Mouse (Mus musculus) liver (tissue): ENCODE data around the gene Rab30.
"Not testable (repeated sequence)": the region's sequence is repeated elsewhere in the genome, so short reads cannot be mapped to it uniquely, and the experiment has no call there.

Experiments used
- DNase-seq: peaks from one replicate; pipeline ENCODE4 v3.0.0-alpha.2; 2020; ENCODE audit warnings: mixed read lengths

Gene Rab30

DNA sequence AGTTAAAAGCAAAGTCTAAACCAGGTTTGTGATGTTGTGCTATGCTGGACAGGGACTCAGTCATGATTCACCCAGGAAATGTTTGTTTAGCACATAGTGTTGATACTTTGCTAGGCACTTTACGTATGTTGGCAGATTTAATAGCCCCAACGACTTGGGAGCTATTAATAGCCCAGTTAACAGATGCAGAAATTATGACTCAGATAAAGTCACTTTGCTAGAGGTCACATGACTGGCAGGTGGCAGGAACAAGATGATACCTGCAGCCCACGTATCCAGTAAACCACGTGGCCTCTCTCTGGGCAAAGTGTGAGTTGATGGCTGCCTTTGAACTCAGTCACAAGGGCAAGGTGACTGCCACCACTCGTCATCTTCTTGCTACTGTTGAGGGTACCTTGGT, 16.7 kb downstream of the Rab30 start:
- no peak for DNase-seq

DNA sequence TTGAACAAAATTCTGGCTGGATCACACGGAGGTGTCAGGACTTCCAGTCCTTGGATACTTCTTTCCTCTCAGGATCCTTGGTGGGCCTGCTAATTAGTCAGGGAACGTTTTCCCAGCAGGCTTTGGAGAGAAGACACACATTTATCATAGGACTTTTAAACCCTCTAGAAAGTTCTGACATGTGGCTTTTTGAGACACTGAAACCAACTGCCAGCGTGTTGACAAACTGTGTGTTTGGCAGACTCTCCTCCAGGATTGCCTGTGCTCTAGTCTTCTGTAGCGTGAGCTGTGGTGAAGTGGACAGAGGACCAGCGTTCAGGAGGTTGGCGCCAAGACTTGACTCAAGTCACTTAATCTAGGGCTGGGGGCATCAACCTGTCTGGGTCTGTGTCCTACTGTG, 19.2 kb downstream of the Rab30 start:
- no peak for DNase-seq

DNA sequence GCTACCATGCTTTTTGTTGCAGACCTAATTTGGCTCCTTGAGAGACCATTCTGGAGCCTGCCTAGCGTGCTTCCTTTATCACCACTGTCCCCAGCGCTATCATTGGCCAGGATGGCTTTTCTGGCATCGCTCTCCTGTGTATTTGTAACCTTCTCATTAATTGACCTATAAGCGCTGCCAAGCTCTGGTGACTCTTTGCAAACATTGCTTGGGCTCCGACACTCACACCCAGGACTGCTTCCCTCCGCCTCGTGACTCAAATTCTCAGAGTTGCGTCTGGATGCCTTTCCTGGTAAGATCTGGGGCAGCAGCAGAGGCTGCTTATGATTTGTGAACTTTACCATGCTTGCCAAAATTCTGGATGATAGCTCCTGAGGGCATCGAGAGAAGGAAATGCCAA, 19.8 kb downstream of the Rab30 start:
- DNase-seq, result no peak

DNA sequence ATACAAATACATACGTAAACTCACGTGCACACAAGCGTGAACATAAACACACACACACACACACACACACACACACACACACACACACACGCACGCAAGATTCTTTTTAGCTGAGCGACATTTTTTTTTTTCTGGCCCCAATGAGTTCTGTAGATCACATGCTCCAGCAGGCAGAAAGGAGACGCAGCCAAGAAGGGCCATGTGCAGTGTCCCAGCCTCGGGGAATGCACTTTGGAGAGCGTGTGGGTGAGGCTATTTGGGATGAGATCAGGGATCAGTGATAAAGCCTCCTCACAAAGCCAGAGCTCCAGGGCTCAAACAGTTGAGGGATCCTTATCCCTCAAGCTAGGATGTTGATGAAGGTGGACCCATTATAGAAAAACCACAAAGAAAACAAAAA, 24.0 kb downstream of the Rab30 start:
- DNase-seq, result no peak

DNA sequence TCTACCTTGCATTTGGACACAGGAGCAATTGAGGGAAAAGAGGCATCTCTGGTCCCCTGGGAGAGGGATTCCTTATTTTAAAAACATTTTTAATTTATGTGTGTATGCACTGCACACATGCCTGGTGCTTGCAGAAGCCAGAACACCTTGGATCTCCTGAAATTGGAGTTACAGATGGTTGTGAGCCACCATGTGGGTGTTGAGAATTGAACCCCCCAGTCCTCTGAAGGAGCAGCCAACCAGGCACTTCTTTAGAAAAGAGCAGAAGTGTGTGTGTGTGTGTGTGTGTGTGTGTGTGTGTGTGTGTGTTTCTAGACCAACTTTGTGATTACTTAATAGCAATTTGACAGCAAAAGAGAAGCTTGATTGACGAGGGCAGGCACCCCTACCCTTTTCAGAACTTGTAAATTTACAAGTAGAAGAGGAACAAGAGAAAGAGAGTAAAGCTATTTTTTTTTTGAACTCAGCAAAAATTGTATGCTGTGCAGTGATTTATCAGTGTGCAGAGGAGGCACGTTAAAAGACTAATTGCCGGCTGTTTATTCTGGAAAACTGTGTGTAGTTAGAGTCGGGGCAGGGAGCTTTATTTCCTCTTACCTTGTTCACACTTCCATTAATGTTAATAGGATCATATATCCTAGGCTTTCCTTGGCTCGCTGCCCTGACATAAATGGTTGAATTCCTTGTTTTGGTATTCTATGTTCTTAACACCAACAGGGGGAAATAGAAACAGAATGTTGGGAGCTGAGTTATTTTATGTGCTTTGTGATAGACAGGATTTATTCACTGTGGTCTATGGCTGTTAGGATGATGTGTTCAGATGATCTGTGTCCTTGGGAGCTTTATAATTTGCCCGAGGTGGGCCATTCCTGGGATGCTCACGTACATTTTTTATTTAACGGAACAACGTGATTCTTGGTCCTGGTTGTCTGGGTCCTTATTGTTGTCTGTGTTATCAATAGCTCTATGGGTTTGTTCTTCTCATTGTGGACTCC, 25.0 kb downstream of the Rab30 start:
- DNase-seq, result no peak

DNA sequence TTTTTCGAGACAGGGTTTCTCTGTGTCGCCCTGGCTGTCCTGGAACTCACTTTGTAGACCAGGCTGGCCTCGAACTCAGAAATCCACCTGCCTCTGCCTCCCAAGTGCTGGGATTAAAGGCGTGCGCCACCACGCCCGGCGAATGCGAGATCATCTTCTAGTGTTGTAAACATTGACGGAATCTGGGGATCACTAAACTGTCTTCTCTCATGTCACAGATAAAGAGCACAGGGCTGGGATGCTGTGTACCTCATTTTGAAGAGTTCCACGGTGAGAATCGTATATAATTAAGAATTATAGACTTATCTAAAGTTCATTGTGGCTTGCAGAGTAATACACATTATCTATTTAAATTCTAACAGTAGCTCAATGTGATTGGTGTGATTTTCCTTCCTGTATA, 26.7 kb downstream of the Rab30 start:
- DNase-seq, result not testable (repeated sequence)

DNA sequence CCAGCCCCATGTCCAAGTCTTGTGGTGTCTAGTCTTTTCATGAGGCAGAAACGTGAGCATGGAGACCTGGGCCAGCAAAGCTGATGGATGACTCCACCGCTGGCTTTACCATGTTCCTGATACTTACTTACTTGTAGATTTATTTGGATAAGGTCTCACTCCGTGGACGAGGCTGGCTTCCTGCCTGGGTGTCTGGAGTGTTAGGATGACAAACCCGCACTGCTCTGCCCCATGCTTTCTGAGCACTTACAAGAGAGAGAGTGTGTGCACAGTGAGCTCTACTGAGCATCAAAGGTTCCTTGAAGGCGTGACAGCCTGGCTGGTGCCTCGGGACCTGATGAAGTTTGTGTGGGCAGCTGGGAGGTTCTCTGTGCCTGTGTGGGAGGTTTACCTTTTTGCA, 27.5 kb downstream of the Rab30 start:
- no peak for DNase-seq

DNA sequence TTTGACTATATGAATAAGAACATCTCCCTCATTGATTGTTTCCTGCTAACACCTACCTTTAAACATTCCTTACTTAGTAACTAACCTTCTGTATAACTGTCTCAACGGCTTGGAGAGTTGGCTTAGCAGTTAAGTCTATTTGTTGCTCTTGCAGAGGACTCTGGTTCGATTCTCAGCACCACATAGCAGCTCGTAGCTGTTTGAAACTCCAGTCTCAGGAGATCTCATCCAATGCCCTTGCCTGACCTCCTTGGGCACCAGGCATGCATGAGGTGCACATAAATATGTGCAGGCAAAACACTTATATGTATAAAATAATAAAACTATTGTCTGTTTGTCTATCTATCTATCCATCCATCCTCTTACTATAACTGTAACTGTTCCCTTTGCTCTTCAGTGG, 31.6 kb downstream of the Rab30 start:
- DNase-seq, result no peak

DNA sequence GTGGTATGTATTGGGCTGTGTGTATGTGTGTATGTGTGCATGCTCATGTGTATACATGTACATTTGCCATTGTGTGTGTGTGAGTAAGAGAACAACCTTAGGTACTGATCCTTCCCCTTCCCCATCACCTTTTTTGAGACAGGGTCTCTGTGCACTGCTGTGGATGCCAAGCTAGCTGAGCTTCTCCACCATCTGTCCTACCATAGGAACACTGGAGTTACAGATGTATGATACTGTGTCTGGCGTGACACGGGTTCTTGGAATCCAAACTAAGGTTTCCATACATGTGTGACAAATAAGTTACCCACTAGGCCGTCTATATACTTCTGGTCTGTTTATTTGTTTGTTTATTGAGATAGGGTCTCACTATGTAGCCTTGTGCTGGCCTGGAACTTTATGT, 32.2 kb downstream of the Rab30 start:
- no peak for DNase-seq

DNA sequence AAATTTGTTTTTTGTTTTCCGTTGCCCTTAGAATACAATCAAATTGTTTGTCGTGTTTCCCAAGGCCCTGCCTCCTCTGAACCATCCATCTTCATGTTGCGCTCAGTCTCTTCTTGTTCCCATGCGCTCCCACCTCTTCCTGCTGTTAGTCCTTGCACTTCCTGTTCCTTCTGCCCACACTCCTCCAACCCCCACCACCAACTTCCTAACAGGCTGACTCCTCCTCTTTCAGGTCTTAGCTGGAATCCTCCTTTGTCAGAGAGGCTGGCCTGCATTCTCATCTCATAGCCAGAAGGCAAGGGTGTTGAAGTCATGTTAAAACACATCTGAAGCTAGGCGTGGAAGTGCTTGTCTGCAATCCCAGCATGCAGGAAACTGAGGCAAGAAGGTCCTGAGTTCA, 33.3 kb downstream of the Rab30 start:
- DNase-seq, result no peak

DNA sequence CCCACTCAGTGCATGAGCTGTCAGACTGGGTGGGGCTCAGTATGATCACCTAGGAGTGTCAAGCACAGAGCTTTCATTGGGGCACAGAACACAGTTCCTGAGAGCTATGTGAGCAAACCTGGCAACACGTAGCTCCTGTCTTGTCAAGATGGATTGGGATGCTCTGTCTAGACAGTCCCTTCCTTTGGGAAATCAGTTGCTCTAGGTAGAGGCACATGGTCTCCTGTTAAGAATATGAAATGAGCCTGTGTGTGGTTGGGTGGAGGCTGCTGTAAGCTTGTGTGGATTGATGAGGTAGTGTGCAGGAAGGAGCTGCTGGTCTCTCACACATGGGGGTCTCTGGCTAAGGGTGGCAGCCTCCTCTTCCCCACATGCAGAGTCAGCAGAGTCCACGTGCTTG, 34.3 kb downstream of the Rab30 start:
- no peak for DNase-seq

DNA sequence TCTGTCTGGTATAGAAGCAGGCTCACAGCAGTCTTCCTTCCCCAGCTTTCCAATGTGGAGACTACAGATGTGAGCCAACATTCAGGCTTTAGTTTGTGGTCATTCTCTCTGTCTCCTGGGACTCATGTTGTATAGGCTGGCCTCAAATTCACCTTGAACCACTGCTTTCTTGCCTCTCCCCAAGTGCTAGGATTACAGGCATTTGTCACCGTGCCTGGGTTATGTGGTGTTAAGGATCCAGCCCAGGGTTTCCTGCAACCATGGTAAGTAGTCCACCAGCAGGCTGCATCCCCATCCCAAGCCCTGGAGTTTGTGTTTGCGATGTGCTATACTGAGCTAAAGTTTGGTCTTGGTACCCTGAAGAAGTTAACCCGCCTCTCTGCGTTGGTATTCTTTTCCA, 35.2 kb downstream of the Rab30 start:
- no peak for DNase-seq

DNA sequence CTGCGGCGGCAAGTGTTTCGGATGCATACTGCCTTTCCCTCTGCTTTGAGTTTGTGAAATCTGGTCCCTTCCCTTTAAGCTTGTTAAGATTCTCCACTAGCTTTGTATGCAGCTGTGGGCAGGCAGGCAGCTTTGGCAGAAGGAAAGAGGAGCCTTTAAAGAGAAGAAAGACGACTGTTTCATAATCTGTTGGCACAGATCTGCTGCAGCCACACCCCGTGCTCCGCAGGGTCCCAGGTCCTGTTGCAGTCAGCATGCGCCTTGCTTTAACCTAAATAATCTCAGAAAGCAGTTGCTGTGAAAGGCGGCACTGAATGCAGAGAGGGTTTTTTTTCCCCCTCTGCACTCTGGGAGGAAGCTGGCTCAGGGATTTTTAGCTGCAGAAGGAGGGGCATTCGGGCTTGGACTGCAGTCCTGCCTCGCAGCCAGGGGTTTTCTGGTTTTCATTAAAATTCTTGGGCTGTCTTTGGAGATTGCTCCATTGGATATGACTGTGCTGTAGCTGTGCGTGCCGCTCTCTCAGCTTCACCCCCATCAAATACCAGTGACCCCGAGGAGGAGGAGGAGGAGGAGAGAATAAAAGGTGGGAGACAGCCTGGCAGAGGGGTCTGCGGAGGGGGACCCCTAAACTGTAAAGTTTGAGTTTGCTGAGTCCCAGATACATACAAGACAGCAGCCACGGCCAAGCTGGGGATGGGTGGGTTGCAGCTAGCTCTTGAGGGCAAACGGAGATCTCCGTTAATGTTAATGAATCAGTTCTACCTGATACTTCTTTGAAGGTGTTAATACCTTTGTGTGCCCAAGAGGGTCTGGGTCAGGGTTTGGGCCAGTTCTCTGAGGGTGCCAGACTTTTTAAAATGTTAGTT, 35.9 kb downstream of the Rab30 start:
- no peak for DNase-seq

DNA sequence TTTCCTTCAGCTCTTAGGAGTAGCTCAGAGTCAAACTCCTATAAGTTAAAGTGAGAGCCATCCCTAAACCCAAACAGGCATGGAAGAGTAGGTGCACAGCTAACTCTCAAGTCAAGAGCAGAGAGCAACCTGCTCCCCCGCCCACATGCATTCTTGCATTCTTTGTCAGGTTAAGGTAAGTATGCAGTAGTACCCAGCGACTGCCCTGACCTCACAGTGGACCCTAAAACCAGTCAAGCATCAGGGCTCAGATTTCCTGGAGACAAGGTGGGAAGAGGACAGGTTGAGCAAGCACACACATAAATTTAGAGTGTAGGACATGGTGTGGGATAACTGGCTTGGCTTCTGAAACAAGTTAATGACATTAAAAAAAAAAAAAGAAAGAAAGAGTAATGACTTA, 37.7 kb downstream of the Rab30 start:
- DNase-seq, result no peak

DNA sequence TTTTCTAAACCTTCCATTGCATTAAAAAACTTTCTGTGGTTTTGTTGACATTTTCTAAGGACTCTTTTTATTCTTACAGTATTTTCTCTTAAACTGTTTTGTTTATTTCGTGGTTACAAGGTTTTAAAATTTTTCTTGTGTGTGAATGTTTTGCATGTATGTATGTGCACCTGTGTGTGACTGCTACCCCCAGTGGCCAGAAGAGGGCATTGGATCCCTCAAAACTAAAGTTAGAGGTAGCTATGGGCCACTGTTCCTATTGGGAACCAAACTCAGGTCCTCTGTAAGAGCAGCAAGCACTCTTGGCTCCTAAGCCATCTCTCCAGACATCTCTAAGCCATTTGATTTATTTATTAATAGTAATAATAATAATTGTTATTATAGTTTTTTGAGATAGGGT, 40.0 kb downstream of the Rab30 start:
- no peak for DNase-seq

DNA sequence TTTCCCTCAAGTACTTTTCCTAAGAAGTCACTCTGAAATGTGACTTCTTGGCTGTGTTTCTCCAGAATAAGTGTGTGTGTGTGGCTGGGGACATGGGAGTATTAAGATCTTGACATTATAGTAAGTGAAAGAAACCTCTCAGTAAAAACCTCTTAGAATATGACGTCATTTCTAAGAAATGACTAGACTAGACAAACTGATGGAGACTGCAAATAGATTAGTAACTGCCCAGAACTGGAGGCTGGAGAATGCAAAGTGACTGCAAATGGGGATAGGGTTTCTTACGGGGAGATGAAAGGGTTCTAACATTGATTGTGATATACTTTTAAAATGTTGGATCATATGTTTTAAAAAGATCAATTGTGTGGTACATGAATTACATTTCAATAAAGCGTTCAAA, 40.5 kb downstream of the Rab30 start:
- DNase-seq, result no peak

DNA sequence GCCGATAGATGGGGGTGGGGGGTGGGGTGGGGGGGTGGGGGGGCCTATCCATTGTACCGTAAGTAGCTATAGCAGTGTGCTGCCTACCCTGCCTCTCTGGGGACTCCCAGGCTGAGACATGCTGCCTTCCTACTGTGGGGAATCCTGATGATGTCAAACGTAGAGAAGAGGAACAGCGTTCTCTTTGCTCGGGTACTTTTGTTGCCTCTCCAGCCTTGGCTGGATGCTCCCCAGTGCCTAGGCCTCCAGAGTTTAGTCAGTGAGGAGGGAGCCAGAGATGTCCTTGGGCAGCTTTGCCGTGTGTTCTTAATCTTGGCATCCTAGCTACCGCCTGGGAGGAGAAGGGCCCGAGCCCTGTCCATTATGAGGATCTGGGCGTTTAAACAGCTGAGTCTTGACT, 41.1 kb downstream of the Rab30 start:
- no peak for DNase-seq

DNA sequence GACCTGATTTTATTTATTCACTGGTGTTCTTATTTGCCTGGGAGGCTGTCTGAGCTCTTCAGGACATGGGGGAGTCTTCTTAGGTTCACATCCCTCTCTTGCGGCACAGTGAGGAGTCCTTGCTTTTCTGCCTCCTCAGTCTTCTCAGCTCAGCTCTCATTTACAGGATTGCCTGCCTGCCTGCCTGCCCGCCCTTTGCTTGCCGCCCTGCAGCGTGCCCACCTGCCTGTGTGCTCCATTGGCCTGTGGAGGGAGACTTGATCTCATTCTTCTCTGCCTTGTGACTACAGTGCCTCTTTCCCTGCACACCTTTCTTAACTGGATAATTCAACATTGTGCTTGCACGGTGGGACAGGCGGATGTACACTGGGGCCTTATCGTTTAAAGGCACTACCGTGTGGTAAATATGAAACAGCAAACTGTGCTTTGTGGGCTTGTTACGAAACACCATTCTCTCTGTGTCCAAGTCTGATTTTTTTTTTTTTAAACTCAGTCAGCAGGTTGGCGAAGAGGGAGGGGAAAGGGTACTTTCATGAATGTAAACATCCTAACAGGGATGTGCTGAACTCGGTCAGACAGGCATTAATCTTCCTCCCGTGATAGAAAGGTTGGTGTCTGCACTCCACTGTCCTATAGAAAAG, 41.9 kb downstream of the Rab30 start:
- DNase-seq, result no peak

DNA sequence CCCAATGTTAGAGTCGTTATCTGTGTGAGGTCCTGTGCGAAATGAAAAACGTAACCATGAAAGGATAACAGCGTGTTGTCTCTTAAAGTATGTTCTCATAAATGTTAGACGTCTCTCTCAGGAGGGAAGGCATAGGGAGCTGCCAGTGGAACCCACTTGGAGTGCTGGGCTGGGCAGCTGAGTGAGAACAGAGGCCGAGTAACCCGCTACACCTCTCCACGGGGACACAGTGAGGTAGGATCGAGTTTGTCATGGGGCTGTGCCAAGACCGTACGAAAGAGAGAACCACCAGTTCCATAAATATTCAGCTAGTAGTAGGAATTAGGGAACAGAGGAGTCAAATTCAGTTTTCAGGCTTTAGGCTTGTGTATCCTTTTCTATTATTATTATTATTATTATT, 42.5 kb downstream of the Rab30 start:
- DNase-seq, result no peak

DNA sequence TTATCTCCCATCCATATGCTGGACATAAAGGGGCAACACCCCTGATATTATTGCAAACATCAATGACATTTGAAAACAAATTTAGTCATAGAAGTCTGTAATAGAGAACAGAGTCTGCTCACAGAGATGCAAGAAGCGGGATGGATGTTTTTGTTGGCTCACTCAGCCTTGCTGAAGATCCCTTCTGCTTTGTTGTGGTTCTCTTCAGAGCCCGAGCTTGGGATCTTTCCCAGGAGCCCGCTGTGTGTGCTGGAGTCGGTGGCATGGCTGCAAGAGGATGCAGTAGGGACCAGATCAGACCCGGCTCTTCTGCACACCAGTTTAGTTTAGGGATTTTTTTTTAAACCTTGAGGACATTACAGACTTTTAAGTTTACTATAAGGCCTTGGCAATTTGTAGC, 54.3 kb downstream of the Rab30 start:
- no peak for DNase-seq

DNA sequence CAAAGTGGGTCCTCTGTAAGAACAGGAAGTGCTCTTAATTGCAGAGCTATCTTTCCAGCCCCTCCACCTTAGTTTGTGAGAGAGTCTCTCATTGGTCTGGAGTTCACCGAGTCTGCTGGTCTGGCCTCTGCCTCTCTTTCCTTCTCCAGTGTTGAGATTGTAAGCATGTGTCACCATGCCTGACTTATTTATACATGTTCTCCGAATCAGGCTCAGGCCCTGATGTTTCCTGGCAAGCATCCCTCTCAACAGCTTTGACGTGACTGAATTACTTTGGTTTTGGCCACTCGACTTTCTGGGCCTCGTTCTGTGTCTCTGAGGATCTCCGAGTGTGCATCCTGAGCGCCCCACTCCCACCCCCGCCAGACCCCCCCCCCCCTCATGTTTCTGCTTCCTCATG, 55.4 kb downstream of the Rab30 start:
- DNase-seq, result no peak

DNA sequence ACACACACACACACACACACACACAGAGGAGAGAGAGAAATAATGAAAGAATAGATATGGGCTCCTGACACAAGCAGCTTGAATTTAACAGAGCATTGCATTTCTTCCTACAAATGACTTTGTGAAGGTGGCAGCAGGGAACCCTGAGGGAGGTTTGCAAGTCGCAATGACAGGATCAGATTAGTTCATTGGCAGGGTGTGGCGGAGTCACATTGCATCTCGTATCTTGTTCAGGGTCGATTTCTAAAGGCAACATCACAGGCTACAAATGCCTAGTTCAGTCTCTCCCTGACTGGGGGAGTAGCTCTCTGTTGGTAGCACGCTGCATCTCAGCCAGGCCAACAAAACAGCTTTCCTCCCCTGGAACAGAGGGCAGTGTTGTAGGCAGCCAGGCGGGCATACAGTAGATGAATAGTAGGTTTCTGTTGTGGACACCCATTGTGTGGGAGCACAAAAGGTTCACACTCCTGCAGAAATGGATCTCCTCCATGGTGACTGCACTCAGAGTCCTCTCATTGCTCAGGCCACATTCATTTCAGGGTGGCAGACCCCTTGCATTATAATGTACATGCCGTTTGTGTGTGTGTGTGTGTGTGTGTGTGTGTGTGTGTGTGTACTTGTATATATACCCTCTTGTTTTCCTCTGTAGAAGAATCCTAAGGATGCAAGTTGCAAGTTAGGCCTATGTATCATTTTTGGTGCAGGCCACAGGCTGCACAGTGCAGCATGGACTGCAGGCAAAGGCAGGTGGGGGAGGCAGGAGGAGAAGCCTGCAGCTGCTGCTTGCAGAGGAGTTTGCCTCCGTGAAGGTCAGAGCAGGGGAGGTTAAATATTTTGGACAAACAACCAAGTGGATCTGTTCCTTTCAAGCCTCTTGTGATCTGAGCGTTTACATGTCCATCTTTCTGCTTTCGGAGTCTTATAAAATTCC, 58.5 kb downstream of the Rab30 start:
- DNase-seq, result no peak
